Mouse (Mus musculus) kidney, embryonic 14.5 days (tissue): ENCODE measurements around the gene Atg10. TPM values are rescaled to one million over a fixed set of nuclear protein-coding genes. Genes with fewer than 3 reads are reported as not detected.
A peak's percentile ranks its signal among the peaks of the same experiment; 100 is the strongest.

Experiments used
- ATAC-seq: fragments of 200-750 bp; cut with Nextera tagmentation; 2 replicates; pipeline ENCODE4 v1.8.0; 2017; ENCODE audit warnings: moderate number of reproducible peaks, mild to moderate bottlenecking, moderate TSS enrichment, moderate library complexity; ENCODE audit not compliant: low FRiP score, low TSS enrichment
- H3K27ac ChIP-seq: fragments of 300-500 bp; sonication (generic); 2 replicates; pipeline ENCODE4 v1.5.1; 2014; ENCODE audit warnings: low read depth, mild to moderate bottlenecking, low read length, moderate library complexity, mixed read lengths
- H3K27me3 ChIP-seq: fragments of 300-500 bp; sonication (generic); 2 replicates; pipeline ENCODE4 v1.6.1; 2014; ENCODE audit warnings: mild to moderate bottlenecking, low read length; ENCODE audit not compliant: control insufficient read depth, insufficient read depth
- H3K36me3 ChIP-seq: fragments of 300-500 bp; sonication (generic); 2 replicates; pipeline ENCODE4 v1.6.1; 2014; ENCODE audit warnings: low read length, mixed read lengths; ENCODE audit not compliant: control insufficient read depth, insufficient read depth
- H3K4me1 ChIP-seq: fragments of 300-500 bp; sonication (generic); 2 replicates; pipeline ENCODE4 v1.6.1; 2014; ENCODE audit warnings: low read length, mixed read lengths; ENCODE audit not compliant: control insufficient read depth, insufficient read depth
- H3K4me2 ChIP-seq: fragments of 300-500 bp; sonication (generic); replicated peaks from 2 replicates; pipeline ENCODE4 v1.6.1; 2014; ENCODE audit warnings: low read depth, mild to moderate bottlenecking, low read length
- H3K4me3 ChIP-seq: fragments of 300-500 bp; sonication (generic); 2 replicates; pipeline ENCODE4 v1.5.1; 2014; ENCODE audit warnings: mild to moderate bottlenecking, low read length
- H3K9ac ChIP-seq: fragments of 300-500 bp; sonication (generic); 2 replicates; pipeline ENCODE4 v1.6.1; 2014; ENCODE audit warnings: low read depth, mild to moderate bottlenecking, low read length, moderate library complexity
- H3K9me3 ChIP-seq: fragments of 300-500 bp; sonication (generic); 2 replicates; pipeline ENCODE4 v1.6.1; 2016; ENCODE audit warnings: low read length; ENCODE audit not compliant: control insufficient read depth
- WGBS: fragments of 180-500 bp; shearing (Covaris S2); extraction: QIAGEN DNeasy Blood & Tissue Kit; methylation state at CpG from one replicate; pipeline ENCODE4 v1.1.7; 2014; 5-methylcytosine and 5-hydroxymethylcytosine counted together
- polyA plus RNA-seq: library from polyadenylated mRNA; unstranded; fragments of >200 nt; fragmentation: Nextera tagmentation; extraction: Ambion mirVana; gene quantifications from 2 replicates; pipeline ENCODE4 v1.2.1, GENCODE M21; 2014

The Atg10 gene
- polyA plus RNA-seq, 1 experiment from 2014 or later: 15.3 TPM

DNA sequence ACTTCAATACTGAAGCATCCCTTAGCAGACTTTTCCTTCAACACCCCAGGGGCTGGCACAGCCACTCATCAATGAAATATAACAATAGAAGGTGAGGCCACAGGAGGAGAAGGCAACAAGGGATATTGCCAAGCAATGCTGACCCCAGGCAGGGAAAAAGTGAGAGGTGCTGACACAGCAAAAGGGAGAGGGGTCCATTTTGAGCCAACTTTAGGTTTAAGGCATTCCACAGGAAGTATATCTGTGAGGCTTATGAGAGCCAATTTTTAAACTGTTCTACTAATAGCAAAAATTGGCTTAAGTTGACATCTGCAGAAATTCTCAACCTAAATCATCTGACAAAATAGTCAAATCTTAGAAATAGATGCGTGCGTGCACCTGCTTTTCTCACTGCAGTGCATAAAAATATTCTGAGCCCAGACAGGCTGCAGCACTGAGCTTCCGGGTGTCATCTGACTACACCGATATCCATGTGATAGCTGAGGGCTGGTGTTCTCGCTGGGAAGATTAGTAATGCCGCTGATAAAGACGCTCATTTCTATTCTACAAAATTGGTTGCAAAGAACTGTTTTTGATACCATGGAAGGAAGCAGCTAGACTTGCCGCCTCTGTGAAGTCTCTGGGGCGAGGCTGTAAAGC, 116.3 kb downstream of the Atg10 start:
- H3K36me3 ChIP-seq: no peaks in the 10 kb centered on the region
- WGBS: 94% methylated on average over 9 of the region's 9 CpGs
- no peak overlapping the region for H3K4me3 ChIP-seq
- H3K27ac ChIP-seq: no peak overlapping the region
- H3K9me3 ChIP-seq: no peaks in the 10 kb centered on the region
- H3K27me3 ChIP-seq: no peaks in the 10 kb centered on the region
- H3K4me1 ChIP-seq: no peaks in the 10 kb centered on the region
- no peak for ATAC-seq
- H3K9ac ChIP-seq: no peak overlapping the region
- H3K4me2 ChIP-seq: no peak overlapping the region

DNA sequence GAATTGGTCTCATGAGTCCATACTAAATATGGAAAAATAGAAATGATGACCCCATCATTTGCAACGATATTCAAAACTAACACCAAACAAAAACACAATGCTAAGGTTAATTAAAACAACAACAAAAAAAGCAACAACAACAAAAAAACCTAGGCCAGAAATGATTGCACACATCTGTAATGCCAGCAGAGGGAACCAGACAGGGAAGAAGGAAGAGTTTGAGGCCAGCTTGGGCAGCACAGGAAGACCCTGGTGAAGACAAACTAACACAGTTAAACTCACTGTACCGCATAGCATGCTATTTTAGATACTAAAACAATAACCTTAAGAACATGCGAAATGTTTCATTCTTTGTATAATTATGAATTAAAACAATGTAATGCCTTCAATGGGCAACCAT, 121.5 kb downstream of the Atg10 start:
- ATAC-seq: no peak

DNA sequence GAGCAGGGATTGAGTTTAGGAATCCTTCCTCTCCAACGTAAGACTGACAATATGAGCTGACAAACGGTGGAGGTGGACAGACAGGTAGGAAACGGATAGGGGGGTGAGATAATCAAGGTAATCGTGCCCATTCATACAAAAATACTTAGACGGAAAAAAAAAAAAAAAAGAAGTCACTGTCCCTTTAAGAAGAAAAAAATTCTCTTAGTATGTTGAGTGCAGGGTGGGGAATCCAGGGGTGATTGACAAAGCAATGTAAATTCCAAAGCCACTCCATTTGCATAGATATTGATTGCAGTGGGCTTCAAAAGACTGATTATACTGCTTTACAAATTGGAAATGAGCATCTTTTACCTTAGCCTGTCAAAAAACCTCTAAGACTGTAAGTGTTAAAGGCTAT, 123.4 kb downstream of the Atg10 start:
- H3K27ac ChIP-seq: no peak overlapping the region
- no peaks in the 10 kb centered on the region for H3K9me3 ChIP-seq
- 71% methylated on average over 5 of the region's 5 CpGs for WGBS
- no peaks in the 10 kb centered on the region for H3K4me1 ChIP-seq
- no peak for ATAC-seq
- no peak overlapping the region for H3K4me2 ChIP-seq
- no peak overlapping the region for H3K9ac ChIP-seq
- no peaks in the 10 kb centered on the region for H3K27me3 ChIP-seq
- H3K4me3 ChIP-seq: no peak overlapping the region
- no peaks in the 10 kb centered on the region for H3K36me3 ChIP-seq

More for the DNA sequence above, 121.5 kb downstream of the Atg10 start:
- no peaks in the 10 kb centered on the region for H3K36me3 ChIP-seq
- WGBS: 90% methylated on average over 3 of the region's 3 CpGs
- H3K4me2 ChIP-seq: no peak overlapping the region
- no peaks in the 10 kb centered on the region for H3K4me1 ChIP-seq
- no peaks in the 10 kb centered on the region for H3K9me3 ChIP-seq
- no peak overlapping the region for H3K4me3 ChIP-seq
- no peak overlapping the region for H3K27ac ChIP-seq
- H3K9ac ChIP-seq: no peak overlapping the region
- H3K27me3 ChIP-seq: no peaks in the 10 kb centered on the region

DNA sequence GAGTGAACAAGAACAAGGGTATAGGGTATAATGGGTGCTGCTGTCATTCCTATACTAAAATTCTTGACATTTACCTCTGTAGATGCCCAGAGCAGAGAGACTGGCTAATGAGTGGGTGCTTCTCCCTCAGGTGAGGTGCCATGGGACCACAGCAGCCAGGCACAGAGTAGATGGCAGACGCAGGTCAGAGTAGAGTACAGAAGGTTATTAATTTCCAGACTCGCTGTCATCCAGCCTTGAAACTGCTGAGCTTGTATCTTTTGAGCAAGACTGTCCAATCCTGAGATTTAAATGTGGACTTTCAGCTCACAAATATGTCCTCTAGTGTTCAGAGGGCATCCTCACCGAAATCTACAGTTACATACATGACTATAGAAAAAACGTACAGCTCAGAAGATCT, 128.9 kb downstream of the Atg10 start:
- no peaks in the 10 kb centered on the region for H3K27me3 ChIP-seq
- ATAC-seq: no peak
- H3K27ac ChIP-seq: no peak overlapping the region
- 79% methylated on average over 4 of the region's 4 CpGs for WGBS
- H3K4me1 ChIP-seq: 0 out of 2 replicates have a peak, but pooled peaks cover 7% of the 10 kb centered on the region
- H3K9me3 ChIP-seq: no peaks in the 10 kb centered on the region
- H3K4me2 ChIP-seq: no peak overlapping the region
- no peak overlapping the region for H3K9ac ChIP-seq
- no peak overlapping the region for H3K4me3 ChIP-seq
- H3K36me3 ChIP-seq: no peaks in the 10 kb centered on the region

DNA sequence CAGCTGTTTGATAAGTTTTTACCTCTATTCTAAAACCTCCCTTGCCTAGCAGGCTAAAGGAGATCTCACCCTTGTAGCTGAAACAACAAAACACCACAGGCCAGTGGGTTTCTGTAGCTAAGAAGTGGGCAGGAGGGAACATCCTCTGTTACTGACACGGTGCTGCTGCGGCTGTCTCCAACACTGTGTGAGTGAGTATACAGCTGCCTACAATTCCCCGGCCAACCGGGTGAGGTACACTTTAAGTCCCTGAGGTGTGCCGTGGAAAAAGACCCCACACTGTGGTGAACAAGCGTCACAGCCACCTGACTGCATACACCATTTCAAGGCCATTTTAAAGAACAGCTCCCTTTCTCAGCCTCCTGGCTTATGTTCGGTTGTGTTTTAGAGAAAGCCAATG, 129.6 kb downstream of the Atg10 start:
- Histone ChIP-seq H3K4me2 (no peak overlapping the region), H3K9ac (0 out of 2 replicates have a peak overlapping the region, but pooled peaks have one; percentile 23), H3K4me3 (no peak overlapping the region), H3K36me3 (no peaks in the 10 kb centered on the region), H3K4me1 (0 out of 2 replicates have a peak, but pooled peaks cover 7% of the 10 kb centered on the region), H3K27me3 (no peaks in the 10 kb centered on the region), H3K27ac (no peak overlapping the region), H3K9me3 (no peaks in the 10 kb centered on the region)
- WGBS: 45% methylated on average over 7 of the region's 7 CpGs
- peak; percentile 66 for ATAC-seq

DNA sequence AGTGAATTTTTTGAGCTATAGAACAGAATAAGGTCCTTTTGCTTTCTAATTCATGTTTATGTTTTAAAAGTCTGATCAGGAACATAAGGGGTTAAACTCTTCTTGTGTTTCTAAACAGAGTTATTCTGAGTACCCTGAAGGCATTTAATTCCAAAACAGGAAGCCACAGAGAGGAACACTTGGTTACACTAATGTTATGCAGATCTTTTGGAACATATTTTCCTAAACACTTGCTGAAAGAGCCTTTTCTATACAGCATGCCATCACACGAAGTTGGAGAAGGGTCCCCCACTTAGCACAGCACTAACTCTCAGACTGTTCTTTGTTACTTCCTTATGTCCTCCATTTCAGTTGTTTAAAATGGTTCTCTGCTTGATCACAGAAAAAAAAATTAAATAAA, 130.2 kb downstream of the Atg10 start:
- H3K4me3 ChIP-seq: no peak overlapping the region
- 0 out of 2 replicates have a peak, but pooled peaks cover 7% of the 10 kb centered on the region for H3K4me1 ChIP-seq
- no peak overlapping the region for H3K4me2 ChIP-seq
- no peak overlapping the region for H3K27ac ChIP-seq
- H3K9ac ChIP-seq: no peak overlapping the region
- H3K27me3 ChIP-seq: no peaks in the 10 kb centered on the region
- H3K9me3 ChIP-seq: no peaks in the 10 kb centered on the region
- ATAC-seq: 0 out of 2 replicates have a peak, but pooled peaks have one; percentile 40
- 27% methylated on average over 1 of the region's 1 CpGs for WGBS
- H3K36me3 ChIP-seq: no peaks in the 10 kb centered on the region

DNA sequence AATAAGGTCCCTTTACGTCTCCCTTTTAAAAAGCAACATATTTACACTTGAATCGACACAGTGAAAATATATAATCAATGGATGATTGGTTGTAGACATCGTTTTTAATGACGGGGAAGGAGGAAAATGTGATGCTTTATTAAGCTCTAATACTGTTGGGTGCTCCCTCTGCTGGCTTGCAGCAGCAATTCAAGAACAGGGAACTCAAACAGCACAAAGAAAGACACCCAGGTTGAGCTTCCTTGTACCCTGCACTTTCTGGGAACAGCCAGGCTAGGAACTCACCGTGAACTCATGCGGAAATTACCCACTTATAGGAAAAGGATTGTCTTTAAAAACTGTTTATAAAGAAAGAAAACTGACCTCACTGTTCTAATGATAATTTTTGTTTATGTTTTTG, 130.6 kb downstream of the Atg10 start:
- no peak overlapping the region for H3K4me2 ChIP-seq
- H3K9me3 ChIP-seq: no peaks in the 10 kb centered on the region
- no peak overlapping the region for H3K4me3 ChIP-seq
- H3K9ac ChIP-seq: no peak overlapping the region
- H3K4me1 ChIP-seq: 0 out of 2 replicates have a peak, but pooled peaks cover 7% of the 10 kb centered on the region
- peak; percentile 64; the same call in 1 of the 2 replicates for ATAC-seq
- H3K27ac ChIP-seq: no peak overlapping the region
- WGBS: 32% methylated on average over 6 of the region's 6 CpGs
- H3K36me3 ChIP-seq: no peaks in the 10 kb centered on the region
- H3K27me3 ChIP-seq: no peaks in the 10 kb centered on the region

DNA sequence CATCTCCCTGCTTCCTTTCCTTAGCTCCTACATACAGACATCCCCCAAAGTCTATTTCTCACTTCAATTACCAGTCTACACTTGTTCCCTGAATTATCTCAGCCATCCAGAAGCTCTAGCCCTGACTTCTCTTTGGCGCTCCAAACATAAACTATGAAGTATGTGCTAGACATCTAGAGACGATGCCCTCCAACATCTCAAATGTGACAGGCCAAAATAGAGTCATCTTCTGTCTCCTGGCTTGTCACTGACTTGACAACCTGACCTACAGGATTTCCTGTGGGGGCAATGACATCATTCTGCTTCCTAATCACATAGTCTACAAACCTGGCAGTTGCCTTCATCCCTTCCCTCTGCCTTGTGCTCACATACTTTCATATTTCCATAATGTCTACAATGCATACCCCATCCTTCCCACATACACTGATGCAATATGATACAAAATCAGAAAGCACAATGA, 132.0 kb downstream of the Atg10 start:
- WGBS: 85% methylated on average over 2 of the region's 2 CpGs
- Histone ChIP-seq H3K9ac (no peak overlapping the region), H3K9me3 (no peaks in the 10 kb centered on the region), H3K4me3 (no peak overlapping the region), H3K36me3 (no peaks in the 10 kb centered on the region), H3K4me1 (0 out of 2 replicates have a peak, but pooled peaks cover 7% of the 10 kb centered on the region), H3K27me3 (no peaks in the 10 kb centered on the region), H3K4me2 (no peak overlapping the region), H3K27ac (no peak overlapping the region)
- no peak for ATAC-seq

DNA sequence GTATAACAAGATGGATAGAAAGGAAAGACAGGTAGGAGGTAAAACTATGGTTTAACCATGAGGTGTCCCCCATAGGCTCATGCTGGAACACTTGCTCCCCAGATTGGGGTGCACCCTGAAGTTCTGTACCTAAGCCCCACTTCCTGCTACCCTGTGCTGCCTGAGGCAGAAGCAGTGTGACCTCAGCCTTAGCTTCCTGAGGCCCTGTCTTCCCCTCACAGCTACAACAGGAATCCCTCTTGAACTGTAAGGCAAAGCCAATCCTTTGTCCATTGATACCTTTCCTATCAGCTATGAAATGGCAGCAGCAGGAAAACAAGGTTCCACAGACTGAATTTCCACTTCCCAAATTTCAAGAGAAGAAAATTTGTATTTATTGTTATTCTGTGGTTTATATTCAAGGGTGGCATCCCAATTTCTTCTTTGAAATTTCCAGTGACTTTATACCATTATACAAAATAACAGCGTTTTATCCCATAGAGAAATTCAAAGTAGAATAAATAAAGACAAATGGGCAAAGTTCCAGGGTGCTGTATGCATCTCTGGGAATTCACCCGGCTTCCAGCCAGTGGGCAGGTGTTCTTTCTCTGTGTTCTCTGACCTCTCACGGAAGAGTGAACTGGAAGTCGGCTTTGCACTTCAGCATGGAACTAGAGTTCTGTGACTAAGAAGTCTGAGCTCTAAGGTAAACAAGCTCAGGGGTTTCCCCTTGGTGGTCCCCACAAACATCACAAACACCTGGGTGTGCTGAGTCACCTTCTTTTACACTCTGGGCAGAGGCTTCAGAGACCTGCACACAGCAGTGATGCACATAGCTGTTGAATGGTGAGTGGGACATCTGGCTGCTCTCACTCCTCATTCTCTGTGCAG, 132.7 kb downstream of the Atg10 start:
- no peaks in the 10 kb centered on the region for H3K36me3 ChIP-seq
- H3K27ac ChIP-seq: no peak overlapping the region
- H3K4me1 ChIP-seq: 0 out of 2 replicates have a peak, but pooled peaks cover 7% of the 10 kb centered on the region
- H3K4me3 ChIP-seq: no peak overlapping the region
- H3K4me2 ChIP-seq: no peak overlapping the region
- 43% methylated on average over 4 of the region's 4 CpGs for WGBS
- no peaks in the 10 kb centered on the region for H3K9me3 ChIP-seq
- H3K27me3 ChIP-seq: no peaks in the 10 kb centered on the region
- ATAC-seq: no peak
- no peak overlapping the region for H3K9ac ChIP-seq
